Mouse (Mus musculus): ENCODE data around the gene Fmo4.
A peak's percentile ranks its signal among the peaks of the same experiment; 100 is the strongest.

Fmo4 gene

DNA sequence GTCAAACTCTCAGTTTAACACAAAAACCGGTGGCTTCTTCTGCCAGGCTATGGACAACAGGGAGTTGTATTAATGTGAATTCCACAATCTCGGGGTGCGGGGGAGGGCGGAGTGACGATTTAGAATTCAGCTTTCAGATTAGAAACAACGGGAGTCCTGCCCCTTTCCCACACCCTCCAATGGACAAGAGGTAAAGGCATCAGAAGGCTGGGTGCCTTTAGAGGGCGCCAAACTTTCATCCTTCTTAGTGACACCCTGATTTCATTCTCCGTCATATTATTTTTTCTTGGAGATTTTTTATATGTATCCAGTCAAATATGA is at the start of gene Fmo4:
Gene Fmo4 (minus strand): TSS at position 137 of the 321 bp plus-strand sequence.
- peak; percentile 75 for DNase-seq

DNA sequence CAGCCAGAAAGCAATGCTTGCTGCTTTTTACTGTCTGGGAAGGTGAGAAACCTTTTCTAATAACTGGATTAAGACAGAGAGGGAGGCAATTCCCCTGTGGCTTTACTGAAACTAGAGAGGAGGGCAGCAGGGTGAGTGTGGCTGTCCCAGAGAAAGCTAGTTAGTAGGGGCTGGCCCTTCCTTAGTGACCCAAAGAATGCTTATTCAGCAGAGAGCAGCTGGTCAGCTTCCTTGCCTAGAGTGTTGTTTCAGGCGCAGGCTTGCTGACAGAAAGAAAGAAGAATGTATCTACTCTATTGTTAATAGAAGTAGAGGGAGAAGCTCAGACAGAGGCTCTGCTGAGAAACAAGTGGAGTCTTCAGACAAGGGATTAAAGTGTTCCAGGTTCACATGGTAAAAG is 48.6 kb upstream of the Fmo4 start:
- no peak for DNase-seq

DNA sequence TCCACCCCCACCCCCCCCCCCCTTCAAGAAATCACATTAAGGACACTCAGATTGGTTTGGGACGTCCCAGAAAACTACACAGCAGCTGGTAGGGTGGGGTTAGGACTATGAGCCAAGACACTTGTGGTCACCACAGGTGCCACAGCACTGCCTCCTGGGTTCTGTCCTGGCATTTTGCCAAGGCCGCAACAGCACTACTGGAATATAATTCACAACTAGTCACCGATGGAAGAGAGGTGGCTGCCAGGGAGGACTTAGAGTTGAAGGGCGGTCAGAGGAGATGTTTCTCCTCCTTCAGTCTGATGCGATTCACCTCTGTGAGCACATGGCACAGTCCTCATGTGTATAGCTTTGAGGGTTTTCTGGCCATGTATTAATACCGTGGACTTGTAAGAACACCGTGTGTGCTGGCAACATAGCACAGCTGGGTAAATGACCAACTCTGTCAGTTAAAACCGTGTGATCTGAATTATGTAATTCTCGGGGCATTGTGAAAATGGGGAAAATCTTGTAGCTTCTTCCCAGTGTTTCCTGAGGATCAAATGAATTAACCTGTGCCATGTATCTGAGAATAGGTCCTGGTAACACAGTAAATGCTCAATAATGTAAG is 46.3 kb upstream of the Fmo4 start:
- peak; percentile 54 for DNase-seq

DNA sequence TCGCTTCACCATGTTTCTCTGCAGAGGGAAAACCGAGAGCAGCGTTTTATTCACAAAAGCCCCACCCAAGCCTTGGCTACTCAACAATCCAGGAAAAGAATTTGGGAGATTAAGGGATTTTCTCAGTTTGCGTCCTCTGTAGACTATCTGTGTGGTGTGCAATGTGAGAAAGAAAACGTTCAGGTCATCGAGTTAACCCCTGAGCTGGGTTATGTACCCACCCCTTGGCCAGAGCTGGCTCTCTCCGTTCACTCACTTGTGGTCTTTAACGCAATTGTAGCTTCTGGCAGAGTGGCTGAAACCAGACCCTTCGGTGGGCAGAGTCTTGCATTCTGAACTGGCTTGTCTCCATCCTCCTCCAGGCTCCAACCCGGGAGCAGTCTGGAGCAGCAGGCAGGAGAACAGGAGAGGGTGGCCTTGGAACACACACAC is 45.8 kb upstream of the Fmo4 start:
- DNase-seq: peak; percentile 50

DNA sequence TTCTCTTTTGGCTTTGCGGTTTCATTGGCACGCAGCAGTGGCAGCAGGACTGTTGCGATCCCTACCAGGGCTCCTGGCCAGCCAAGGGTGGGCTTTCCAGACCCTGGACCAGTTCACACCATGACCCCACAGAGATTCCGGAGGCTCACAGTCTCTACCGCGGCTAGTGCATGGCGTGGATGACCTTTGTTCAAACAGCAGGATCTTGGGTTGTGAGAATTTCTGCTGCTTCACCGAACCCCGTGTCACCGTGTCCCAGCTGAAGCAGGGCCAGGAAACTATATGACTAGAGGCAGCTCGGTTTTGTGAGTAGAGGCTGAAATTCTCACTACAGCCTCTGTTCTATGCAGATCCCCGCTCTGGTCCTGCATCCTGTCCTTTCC is 45.0 kb upstream of the Fmo4 start:
- peak; percentile 61 for DNase-seq

DNA sequence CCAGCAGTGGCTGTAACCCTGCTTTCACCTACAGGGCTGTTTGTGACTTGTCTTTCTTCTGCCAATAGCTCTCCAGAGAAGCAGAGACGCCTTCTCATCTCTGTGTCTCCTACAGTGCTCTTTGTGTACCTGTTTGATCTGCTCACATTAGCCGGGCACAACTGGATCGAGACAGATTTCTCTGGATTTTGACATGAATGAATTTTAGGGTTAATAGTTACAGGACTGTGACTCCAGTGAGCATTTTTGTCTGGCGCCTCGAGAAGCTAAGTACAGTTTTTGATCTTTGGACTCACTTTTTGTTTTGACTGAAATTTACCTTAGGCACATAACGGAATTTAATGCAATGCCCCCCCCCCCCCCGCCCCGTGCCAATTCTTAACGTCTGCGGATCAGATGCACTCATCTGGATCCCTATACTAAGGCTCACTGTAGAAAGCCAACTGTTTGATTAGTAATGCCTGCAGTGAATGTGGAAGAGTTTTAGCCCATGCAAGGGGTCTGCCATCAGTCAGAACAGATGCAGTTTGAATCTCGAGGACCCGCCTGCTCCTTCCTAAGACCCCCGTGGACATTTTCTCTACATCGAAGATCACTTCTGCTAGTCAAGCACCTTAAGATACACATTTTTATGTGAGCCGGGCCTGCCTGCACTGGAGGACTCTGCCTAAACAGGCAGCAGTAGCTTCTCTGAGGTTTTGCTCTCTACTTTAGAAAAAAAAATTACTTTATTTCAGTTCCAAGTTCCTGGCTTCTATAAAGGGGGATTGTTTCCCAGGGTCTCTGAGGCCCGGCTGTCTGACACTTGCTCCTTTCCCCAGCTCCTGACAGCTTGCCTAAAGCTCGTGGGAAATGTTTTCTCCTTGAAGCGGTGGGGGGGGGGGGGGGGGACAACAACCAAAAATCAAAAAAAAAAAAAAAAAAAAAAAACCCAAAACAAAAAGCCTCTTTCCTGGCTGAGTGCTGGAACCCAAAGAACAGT is 44.3 kb upstream of the Fmo4 start:
- DNase-seq: peak; percentile 61

DNA sequence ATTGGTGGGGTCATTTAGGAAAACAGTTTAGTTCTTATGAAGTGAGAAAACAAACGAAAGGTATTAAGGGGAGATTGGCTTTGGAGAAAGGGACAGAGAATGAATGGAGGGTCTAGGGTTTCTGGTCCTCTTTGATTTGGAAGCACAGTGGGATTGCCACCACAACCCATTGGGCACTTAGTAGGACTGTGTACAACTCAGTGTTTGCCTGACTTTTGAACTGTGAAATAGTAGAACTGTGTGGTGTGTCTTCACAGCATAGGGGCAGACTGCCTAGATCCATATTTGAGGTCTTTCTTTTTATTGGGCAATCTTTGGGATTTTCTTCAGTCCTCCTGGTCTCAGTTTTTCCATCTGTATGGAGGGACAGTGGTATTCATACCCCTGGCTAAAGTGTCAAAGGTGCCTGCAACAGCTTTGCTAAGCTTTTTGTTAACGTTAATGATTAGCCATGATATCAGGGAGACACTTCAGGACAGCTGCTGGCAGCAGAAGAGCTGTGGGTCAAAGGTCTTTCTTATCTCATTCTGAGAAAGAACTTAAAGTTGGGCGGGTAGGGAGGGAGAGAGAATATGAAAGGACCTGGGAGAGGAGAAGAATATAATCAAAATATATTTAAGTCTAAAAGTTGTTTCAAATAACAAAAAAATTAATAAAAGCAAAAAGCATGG is 40.2 kb upstream of the Fmo4 start:
- no peak for DNase-seq

DNA sequence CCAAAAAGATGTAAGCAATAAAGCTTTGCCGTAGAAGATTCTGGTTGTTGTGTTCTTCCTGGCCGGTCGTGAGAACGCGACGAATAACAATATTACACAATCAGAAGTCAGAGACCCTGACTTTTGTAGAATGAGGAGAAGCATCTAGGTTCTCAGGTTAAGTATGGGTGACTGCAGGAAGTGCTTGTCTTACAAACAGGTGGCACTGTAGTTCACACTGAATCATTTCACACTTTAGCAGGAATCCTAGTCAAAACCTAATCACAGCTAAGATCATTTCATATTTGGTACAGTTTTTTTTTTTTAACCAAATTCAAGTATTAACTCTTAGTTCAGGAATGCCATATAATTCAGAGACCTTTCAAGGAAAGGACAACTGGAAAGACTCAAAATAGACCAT is 33.8 kb upstream of the Fmo4 start:
- no peak for DNase-seq

DNA sequence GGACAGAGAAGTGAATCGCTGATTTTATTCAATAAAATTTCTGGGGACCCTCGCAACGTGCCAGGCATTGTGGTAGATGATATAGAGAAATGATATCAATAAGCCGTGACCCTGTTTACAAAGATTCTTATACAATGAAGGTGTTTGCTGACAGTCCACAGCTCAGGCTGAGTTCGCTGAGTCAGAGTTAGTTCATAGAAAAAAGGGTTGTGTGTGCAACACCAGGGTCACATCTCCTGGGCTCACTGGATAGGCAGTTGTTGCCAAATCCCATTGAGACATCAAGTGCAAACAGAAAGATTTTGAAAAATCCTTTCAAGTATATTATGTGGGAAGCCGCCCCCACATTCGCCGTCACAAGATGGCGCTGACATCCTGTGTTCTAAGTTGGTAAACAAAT is 26.4 kb upstream of the Fmo4 start:
- DNase-seq: peak; percentile 2

DNA sequence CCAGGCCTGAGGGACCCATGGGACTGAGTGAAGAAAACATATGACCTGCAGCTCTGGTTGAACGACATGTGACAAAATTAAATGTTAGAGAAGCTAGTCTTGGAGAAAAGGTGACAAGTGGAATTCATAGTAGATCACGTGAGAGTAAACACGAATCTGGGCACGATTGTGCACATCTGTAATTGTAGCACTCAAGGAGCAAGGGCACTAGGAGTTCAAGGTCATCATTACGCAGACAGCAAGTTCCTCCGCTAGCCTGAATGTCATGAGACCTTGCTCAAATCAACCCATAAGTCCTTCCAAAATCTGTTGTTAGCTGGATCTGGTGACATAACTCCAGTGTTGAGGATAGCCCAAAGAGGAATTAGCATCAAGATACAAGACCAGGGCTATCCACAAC is 25.2 kb upstream of the Fmo4 start:
- peak; percentile 1 for DNase-seq

DNA sequence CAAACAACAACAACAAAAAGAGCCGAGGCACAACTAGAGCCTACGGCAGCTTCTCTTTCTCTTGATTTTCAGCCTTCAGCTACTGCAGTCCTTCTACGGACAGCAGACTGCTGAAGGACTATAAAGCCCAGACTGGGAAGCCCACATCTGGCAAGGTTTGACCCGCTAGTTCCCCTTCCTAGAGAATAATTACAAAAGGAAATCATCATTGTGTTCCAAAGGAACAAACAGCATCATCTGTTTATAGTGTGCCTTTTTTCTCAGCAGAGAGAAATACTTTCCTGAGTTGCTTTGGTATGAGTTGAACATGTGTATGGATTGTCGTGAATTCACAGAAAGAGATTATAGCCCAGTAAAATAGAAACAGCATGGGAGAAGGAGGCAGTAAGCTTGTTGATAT is 20.6 kb upstream of the Fmo4 start:
- no peak for DNase-seq

DNA sequence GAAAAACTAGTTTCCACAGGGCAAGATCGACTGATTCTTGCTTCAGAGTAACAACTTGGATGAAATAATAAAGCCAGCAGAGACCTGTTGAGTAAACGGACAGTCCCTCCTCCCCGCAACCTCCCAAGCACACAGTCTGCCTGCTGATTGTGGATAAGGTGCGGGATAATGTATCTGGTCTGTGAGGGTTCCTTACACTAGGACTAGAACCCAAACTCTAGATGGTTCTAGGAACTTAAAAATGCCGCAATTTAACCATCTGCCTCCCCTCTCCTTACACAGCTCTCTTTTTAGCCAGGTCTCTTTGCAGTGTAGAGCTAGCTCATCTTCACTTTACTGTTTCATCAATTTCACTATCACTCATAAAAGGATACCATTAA is 18.8 kb upstream of the Fmo4 start:
- DNase-seq: no peak

DNA sequence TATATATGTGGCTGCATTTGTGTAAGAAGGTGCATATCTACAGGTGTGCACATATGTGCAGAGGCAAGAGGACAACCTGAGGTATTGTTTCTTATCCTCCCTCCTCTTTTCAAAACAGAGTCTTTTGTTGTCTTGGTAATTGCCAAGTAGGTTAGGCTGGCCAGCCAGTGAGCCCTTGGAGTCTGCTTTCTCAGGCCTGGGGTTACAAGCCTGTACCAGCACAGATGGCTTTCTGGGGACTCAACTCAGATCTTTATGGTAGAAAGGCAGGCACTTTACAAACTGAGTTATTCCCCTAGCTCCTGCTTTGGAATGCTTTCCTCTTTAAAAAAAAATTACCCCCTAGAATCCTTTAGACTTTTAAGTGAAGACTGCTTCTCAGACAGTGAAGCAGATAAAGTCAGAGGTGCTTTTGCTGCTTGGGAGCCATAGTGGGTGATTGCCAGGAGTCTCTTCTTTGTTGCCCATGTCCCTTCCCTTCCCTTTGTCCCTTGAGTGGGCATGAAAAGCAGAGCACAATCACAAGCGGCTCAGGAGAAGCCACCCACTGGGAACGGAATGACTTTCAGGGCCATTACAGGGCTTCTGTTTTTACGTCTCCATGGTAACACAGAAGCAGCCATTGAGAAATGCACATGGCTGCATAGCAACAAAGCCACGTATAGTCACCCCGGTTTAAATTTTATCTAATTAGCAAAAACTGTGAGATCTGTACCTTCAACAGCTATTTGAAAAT is 18.2 kb upstream of the Fmo4 start:
- no peak for DNase-seq

DNA sequence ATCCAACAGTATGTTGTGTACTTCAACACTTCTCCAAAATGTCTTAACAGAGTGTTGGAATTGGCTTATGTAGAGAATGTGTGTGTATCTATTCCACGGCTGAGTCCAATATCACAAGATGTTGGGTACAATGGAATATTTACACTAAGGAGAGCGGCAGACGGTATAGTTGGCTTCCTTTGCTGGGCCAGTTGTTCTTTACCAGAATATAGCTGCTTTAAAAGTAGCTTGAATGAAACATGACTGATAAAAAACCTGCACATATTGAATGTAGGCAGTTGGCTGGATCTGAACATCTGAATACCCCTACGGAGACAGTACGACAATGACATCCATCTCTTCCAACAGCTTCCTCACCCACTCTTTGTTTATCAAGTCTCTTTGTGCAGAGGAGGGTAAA is 5.5 kb upstream of the Fmo4 start:
- DNase-seq: no peak

DNA sequence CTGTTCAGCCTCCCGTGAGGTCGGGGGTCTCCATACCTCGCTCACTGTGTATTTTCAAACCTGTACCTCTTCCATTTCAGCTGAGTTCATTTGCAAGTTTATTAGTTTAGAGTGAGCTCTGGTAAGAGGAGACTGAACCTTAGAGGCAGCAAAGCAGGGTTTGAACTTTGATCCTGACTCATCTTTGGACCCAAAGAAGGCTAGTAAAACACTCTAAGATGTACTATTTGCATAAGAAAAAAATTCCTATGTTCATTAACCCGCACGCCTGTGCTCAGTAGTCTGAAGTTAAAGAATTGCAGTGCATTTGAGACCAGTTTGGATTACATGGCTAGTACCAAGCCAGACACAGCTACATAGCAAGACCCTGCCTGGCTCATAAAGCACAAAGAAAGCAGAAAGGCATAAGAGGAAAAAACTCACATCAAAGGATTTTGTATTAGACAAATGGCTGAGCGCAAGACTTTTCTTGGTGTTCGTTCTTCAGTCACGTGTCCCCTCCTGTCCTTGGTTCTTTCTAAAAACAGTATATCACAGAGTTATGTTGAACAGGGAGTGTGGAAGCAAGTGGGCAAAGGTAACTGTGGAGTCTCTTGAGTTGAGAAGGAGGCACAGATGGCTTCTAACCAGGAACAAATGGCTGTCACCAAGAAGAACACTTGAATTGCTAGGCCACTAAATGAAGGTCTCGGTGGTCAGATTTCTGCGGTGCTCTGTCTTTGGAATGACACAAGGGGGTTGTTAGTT is 1.8 kb upstream of the Fmo4 start:
- DNase-seq: peak; percentile 35

DNA sequence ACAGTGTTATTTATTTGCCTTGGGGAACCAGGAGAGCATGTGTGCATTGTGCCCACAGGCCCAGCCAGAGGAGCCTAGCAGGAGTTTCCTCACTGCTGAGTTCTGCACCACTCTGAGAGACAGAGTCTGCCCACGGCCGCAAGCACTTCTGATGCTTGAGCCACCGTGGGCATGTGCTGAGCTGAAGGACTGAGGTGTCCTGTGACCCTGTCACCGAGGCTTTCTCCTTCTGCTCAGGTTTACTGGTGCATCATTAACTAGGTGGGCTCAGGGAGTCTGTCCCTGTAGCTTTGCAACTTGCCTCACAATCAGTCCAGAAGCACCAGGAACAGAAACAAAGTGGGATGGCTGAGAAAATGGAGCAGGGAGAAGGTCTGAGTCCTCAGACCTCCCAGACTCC is 1.2 kb upstream of the Fmo4 start:
- no peak for DNase-seq

DNA sequence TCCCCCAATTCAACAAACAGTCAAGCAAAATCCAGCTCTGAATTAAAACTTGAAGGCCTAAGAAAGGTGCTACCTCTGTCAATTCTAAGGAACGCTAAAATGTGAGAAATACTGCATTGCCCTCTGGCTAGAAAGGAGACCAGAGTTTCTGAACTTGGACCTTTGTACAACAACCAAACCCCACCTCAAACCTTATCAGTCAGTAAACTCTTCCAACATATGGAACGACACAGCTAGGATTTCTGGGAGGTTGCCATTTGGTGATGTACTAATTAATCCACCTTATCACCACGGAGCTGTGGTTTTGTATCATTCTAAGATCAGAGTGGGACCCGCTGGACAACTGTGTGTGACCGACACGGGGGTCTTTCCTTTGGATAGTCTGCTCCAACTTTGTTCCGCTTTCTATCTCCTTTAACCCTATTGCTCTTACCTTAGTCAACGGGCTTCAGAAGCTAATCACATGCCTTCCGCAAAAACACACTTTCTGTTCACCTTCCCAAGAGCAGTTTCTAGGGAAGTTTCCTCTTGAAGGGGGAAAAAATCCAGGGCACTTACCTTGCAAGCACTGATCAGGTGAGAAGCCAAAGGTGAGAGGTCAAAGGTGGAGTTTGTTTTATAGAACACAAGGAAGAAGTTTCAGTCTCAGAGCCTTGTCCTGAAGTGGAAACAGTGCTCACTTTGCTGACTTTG is 483 bp downstream of the Fmo4 start:
- DNase-seq: peak; percentile 27

DNA sequence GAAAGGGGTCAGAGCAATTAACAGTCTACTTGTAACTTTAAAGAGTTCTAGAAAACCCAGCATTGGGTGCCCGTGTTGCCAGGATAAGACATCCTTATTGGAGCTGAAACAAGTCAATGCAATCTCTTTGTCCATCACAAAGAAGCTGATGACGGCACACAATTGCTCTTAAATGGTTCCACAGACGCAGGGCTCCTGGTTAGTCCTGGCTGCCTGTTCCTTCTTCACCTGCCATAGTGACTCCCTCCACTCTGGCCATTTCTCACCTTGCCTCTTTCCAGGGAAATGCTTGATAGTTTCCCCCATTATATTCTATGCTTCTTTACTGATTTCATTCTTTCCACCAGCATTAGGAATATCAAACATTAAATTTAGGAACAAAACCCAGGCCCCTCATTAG is 5.2 kb downstream of the Fmo4 start:
- DNase-seq: no peak

DNA sequence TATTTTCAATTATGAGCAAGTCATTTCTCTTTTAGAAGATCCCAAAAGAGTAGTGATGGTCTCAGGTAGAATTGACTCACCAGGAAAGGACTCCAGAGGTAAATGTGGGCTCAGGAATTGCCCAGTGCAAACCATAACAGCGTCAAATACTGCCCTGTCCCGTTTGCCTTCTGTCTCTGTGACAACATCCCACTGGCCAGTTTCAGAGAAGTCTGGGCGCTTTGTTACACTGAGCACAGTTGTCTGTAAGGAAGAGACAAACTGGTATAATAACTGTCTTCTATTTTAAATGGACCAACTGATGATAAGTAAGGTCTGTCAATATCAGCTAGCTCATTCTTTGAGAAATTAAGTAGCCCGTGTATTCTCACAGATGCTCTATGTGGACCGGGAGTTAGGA is 6.3 kb downstream of the Fmo4 start:
- DNase-seq: no peak

DNA sequence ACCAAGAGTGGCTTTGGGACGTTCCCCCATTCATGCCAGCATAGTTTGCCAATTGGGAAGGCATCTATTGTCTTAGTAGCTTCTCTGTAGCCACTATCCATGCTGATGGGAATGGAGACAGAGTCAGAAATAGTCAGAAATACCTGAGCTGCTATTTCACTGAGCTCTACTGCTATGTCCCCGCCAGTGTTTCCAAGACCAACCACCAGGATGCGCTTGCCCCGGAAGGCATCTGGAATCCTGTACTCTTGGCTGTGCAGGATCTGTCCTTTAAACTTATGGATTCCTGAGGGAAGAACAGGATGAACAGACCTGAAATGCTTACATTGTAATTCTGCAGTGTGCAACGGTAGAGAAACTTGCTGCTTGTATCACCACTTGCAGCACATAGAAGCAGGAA is 8.8 kb downstream of the Fmo4 start:
- no peak for DNase-seq

DNA sequence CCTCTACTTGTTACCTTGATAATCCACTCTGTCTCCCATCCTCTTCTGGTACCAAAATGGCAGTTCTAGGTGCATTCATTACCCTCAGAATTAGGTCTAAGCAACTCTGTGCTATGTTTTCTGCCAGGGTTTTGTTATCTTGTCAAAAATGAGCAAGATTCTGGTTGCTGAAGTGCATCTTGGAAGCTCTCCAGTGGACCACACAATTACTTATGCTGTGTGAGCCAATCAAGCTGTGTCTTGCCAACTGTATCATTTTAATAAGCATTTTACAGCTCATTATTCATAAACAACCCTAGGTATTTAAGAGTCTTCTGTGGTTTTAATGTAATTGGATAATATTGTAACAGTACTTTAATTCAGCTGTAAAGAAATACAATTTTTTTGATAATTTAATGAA is 17.3 kb downstream of the Fmo4 start:
- DNase-seq: no peak
